Mouse (Mus musculus) testis, postnatal 10 days (tissue): ENCODE data around the gene Smad3.

Experiments
- DNase-seq: peaks from one replicate; pipeline ENCODE4 v3.0.0; 2021; ENCODE audit warnings: low spot score

Smad3 gene

GRCm38 (mm10) chr9:63745821-63746632 is 11.8 kb downstream of the Smad3 start:
- DNase-seq = no peak

GRCm38 (mm10) chr9:63744595-63744994 is 13.2 kb downstream of the Smad3 start:
- no peak for DNase-seq

GRCm38 (mm10) chr9:63743775-63744174 is 14.0 kb downstream of the Smad3 start:
- DNase-seq = no peak

- DNase-seq = no peak
Observed at GRCm38 (mm10) chr9:63742887-63743660, 14.7 kb downstream of the Smad3 start.

GRCm38 (mm10) chr9:63742318-63742717 is 15.5 kb downstream of the Smad3 start:
- no peak for DNase-seq

- DNase-seq = no peak
Observed at GRCm38 (mm10) chr9:63741792-63742191, 16.0 kb downstream of the Smad3 start.

- DNase-seq = no peak
Observed at GRCm38 (mm10) chr9:63740320-63740841, 17.4 kb downstream of the Smad3 start.

GRCm38 (mm10) chr9:63738830-63739229 is 19.0 kb downstream of the Smad3 start:
- DNase-seq = no peak

- no peak for DNase-seq
Observed at GRCm38 (mm10) chr9:63738086-63738701, 19.6 kb downstream of the Smad3 start.

- no peak for DNase-seq
Observed at GRCm38 (mm10) chr9:63737426-63737931, 20.3 kb downstream of the Smad3 start.

GRCm38 (mm10) chr9:63734261-63734660 is 23.5 kb downstream of the Smad3 start:
- no peak for DNase-seq

GRCm38 (mm10) chr9:63732700-63733099 is 25.1 kb downstream of the Smad3 start:
- no peak for DNase-seq

- no peak for DNase-seq
Observed at GRCm38 (mm10) chr9:63731114-63731828, 26.5 kb downstream of the Smad3 start.

GRCm38 (mm10) chr9:63728969-63729368 is 28.8 kb downstream of the Smad3 start:
- DNase-seq = no peak

- DNase-seq = no peak
Observed at GRCm38 (mm10) chr9:63727070-63727469, 30.7 kb downstream of the Smad3 start.

GRCm38 (mm10) chr9:63726088-63727010 is 31.4 kb downstream of the Smad3 start:
- no peak for DNase-seq

GRCm38 (mm10) chr9:63724750-63725149 is 33.0 kb downstream of the Smad3 start:
- no peak for DNase-seq

GRCm38 (mm10) chr9:63722918-63723317 is 34.9 kb downstream of the Smad3 start:
- DNase-seq = no peak

GRCm38 (mm10) chr9:63722350-63722749 is 35.4 kb downstream of the Smad3 start:
- DNase-seq = no peak

GRCm38 (mm10) chr9:63721573-63722275 is 36.1 kb downstream of the Smad3 start:
- no peak for DNase-seq
